Mouse (Mus musculus) kidney, postnatal 36 days (tissue): Measurements from ENCODE around the gene Limk2.
A peak's percentile ranks its signal among the peaks of the same experiment; 100 is the strongest.

ENCODE experiments used
- DNase-seq, 2 experiments: peaks; one replicate each; pipeline ENCODE4 v3.0.0; 2021 to 2022; ENCODE audit warnings: mixed read lengths in 2 of 2

Gene Limk2

GRCm38 (mm10) chr11:3333111-3333695, 75.8 kb downstream of the Limk2 start:
- DNase-seq = no peak

GRCm38 (mm10) chr11:3331756-3332642, 77.0 kb downstream of the Limk2 start:
- peak; percentile 91 to 96 for DNase-seq

- no peak for DNase-seq
These were observed 77.8 kb downstream of the Limk2 start for GRCm38 (mm10) chr11:3330991-3331750.

GRCm38 (mm10) chr11:3330566-3330965, 78.4 kb downstream of the Limk2 start:
- DNase-seq = peak; percentile 91

- no peak for DNase-seq
These were observed 79.0 kb downstream of the Limk2 start, which contains the start of gene Pik3ip1 for GRCm38 (mm10) chr11:3329891-3330451. TSS of gene Pik3ip1 (plus strand) at chr11:3330401.

- DNase-seq = no peak
These were observed 79.9 kb downstream of the Limk2 start for GRCm38 (mm10) chr11:3328806-3329775.

- no peak for DNase-seq
These were observed 80.7 kb downstream of the Limk2 start for GRCm38 (mm10) chr11:3328271-3328670.

- no peak for DNase-seq
These were observed 90.7 kb downstream of the Limk2 start for GRCm38 (mm10) chr11:3318286-3318685.

DNA sequence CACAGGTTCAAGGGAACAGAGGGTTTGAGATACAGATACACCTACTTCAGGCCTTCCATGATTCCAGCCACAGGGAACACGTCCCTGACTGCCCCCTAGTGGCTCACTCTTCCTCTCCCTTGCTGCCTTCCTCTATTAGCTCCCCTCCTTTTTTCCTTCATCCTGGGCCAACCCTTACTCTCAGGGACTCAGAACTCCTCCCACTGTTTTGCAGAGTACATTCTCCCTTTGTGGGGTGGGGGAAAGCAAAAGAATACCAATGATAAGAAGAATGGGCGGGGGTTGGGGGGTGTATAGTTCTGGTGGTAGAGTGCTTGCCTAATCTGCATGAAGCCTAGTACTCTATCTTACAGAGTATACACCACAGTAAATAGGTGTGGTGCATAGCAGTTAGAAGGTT, 94.8 kb downstream of the Limk2 start:
- peak; percentile 69 to 88 for DNase-seq

- no peak for DNase-seq
These were observed 95.7 kb downstream of the Limk2 start for GRCm38 (mm10) chr11:3313294-3313693.

DNA sequence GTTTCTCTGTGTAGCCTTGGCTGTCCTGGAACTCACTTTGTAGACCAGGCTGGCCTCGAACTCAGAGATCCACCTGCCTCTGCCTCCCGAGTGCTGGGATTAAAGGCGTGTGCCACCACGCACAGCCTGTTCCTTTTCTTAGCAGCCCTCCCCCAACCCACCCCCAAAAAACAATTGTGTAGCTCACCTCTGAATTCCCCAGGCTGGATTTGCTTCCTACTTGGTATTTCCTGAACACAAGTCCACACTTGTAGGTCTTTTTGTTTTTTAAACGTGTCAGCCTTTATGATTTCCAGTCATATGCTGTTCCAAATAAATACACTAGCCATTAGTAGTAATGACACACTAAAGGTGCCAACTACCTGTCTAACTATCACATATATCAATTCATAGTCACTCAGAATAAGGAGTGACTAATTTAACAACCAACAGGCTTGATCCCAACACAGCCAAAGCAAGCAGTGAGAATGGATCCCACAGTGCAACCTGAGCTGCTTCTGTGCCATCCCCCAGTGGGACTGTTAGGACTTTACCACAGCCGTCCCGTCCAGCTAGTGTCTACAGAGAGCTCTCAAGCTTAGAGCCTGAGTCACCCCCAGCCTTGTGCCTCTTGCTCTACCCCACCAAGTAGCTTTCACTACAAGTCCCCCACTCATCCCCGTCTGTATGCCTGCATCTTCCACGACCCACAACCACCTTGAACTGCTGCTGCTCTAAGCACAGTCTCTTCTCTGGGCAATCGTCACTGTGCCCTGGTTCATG, 97.2 kb downstream of the Limk2 start:
- no peak for DNase-seq

DNA sequence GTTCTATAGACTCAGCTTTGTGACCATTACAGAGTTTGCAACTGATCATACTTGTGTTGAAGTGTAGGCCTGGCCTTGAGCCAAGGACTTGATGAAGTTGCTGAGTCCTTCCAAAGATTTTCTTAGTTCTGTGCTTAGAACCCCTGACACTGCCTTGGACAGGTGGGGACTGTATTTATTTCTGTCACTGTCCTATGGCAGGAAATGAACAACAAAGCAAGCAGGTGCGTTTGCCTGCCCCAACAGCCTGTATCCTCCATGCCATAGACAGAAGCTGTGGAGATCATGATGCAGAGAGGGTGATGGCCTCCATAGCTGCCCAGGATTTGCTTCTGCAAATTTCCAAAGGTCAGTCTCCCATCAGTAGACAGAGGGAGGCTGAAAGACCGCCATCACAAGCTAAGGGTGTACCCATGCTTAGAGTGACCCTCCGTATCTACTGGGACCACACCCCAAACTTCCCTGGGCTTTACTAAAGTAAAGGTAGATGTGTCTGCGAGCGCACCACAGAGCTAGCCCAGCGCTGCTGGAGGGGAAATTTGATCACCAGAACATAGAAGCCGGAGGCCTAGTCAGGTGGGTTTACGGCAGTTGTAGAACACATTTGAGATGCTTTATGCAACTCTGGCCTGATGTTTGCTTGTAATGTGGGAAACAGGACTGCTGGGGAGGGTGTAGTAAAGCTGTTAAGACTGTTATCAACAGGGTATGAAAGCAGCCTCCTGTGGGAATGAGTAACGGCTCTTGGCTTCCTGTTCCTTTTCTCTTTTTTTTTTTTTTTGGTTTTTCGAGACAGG, 98.0 kb downstream of the Limk2 start:
- no peak for DNase-seq

DNA sequence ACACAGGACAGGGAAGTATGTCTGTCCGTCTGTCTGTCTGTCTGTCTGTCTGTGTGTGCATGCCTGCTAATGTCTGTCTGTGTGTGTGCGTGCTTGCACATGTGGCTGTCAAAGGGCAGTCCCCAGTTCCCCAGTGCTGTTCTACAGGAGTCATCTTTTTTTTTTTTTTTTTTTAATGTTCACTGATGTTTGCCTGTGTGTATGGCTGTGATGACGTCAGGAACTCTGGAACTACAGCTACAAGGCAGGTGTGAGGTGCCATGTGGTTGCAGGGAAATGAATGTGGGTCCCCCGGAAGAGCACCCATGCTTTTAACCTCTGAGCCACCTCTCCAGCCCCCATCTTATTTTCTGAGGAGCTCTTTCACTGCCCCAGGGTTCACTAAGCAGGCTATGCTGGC, 99.1 kb downstream of the Limk2 start:
- DNase-seq = no peak

DNA sequence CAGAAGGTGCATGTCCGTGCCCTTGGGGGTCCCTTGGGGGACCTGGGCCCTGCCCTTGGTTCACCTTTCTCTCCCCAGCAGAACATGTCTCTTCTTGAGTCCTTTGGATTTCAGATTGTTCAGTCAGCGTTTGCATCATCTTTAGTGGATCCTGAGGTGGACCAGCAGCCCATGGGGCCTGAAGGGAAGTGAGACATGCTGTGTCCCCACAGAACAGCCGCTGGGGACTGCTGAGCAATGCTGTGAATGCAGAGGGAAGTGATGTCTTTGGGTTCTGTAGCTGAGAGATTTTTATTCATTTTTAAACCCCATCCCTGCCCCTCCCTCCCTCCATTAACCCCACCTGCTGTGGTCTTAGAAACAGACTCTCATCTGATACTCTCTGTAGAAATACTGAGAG, 101.1 kb downstream of the Limk2 start:
- no peak for DNase-seq

DNA sequence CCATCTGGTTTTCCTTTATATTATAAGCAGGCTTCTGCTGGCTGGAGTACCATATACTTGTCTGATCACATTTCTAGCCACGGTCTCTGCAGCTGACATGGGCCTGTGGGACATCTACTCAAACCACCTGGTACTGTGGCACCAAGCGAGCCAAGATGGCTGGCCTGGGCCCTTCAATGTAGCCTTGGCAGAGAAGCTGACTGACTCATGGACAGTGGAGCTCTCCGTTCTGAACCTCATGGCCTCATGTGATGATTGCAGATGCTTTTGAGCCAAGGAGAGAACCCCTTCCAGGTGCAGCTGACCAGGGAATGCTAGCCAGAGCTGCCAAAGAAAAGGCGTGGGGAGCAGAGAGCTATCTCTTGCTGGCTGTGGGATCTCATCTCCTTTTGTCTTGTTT, 103.2 kb downstream of the Limk2 start:
- no peak for DNase-seq

- peak; percentile 49 to 78 for DNase-seq
These were observed 106.2 kb downstream of the Limk2 start for GRCm38 (mm10) chr11:3302792-3303191.

DNA sequence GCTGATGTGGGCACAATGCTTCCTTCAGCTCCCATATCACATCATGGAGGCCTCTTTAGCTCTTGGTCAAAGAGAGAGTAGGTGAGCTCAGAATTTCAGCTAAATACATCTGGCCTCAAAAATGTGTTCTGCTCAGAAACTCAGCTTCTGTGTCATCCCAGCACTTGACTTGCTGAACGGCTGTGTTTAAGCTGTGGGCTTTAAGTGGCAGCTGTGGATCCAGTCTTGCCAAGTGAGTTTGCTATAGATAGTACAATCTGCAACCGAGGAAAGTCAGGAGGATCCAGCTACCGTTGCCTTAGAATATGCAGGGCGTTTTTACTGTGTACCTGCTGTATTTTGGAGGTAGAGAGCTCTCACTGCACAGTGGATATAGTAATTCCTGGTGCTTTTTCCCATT, 106.6 kb downstream of the Limk2 start:
- no peak for DNase-seq

- no peak for DNase-seq
These were observed 107.9 kb downstream of the Limk2 start for GRCm38 (mm10) chr11:3301075-3301474.

GRCm38 (mm10) chr11:3298813-3299185, 110.2 kb downstream of the Limk2 start:
- no peak for DNase-seq
